Mouse (Mus musculus) myocyte (in vitro differentiated cells): ENCODE results near the gene Ttc3. TPM values are rescaled to one million over a fixed set of nuclear protein-coding genes. Genes with fewer than 3 reads are reported as not detected.

Experiments
- H3K27me3 ChIP-seq: one replicate; pipeline ENCODE4 v1.6.1; 2011; ENCODE audit not compliant: control insufficient read depth, insufficient read depth, insufficient read length
- H3K36me3 ChIP-seq: one replicate; pipeline ENCODE4 v1.6.1; 2011; ENCODE audit not compliant: control insufficient read depth, insufficient read depth
- H3K4me2 ChIP-seq: one replicate; pipeline ENCODE4 v1.6.1; 2011; ENCODE audit warnings: low read depth, control low read depth
- H3K4me3 ChIP-seq: one replicate; pipeline ENCODE4 v1.5.1; 2011; ENCODE audit warnings: mild to moderate bottlenecking, control low read depth, moderate library complexity
- H3K79me2 ChIP-seq: one replicate; pipeline ENCODE4 v1.6.1; 2011; ENCODE audit not compliant: control insufficient read depth, insufficient read depth
- H3ac ChIP-seq: one replicate; pipeline ENCODE4 v1.6.1; 2011; ENCODE audit not compliant: control insufficient read depth, insufficient read length
- CEBPB ChIP-seq: IDR thresholded peaks from 2 replicates; pipeline ENCODE4 v1.6.1; 2011; ENCODE audit warnings: mild to moderate bottlenecking, moderate library complexity; ENCODE audit not compliant: poor library complexity, insufficient read depth, severe bottlenecking
- E2F4 ChIP-seq: IDR thresholded peaks from one replicate; pipeline ENCODE4 v1.6.1; 2011; ENCODE audit warnings: mild to moderate bottlenecking, control low read depth, moderate library complexity; ENCODE audit not compliant: insufficient read depth
- MAX ChIP-seq: IDR thresholded peaks from one replicate; pipeline ENCODE4 v1.6.1; 2011; ENCODE audit warnings: low read depth, mild to moderate bottlenecking, control low read depth
- MYOD1 ChIP-seq, 3 experiments: IDR thresholded peaks; one replicate each; pipeline ENCODE4 v1.6.1; 2011; ENCODE audit warnings: control low read depth in 2 of 3, low read depth in 2 of 3, mild to moderate bottlenecking in 2 of 3, moderate library complexity in 1 of 3; ENCODE audit not compliant: insufficient read length in 2 of 3, control insufficient read depth in 1 of 3
- MYOG ChIP-seq, 3 experiments: IDR thresholded peaks; one replicate each; pipeline ENCODE4 v1.6.1; 2011; ENCODE audit warnings: control low read depth in 2 of 3, low read depth in 2 of 3, mild to moderate bottlenecking in 2 of 3; ENCODE audit not compliant: insufficient read length in 2 of 3, control insufficient read depth in 1 of 3, insufficient read depth in 1 of 3
- POLR2A ChIP-seq: IDR thresholded peaks from one replicate; pipeline ENCODE4 v1.6.1; 2011; ENCODE audit warnings: low read depth, mild to moderate bottlenecking, control low read depth, moderate library complexity; ENCODE audit not compliant: insufficient read length
- POLR2AphosphoS2 ChIP-seq: IDR thresholded peaks from one replicate; pipeline ENCODE4 v1.6.1; 2011; ENCODE audit warnings: low read depth, control low read depth; ENCODE audit not compliant: insufficient read length
- REST ChIP-seq: IDR thresholded peaks from one replicate; pipeline ENCODE4 v1.6.1; 2011; ENCODE audit warnings: mild to moderate bottlenecking, control low read depth, moderate library complexity; ENCODE audit not compliant: insufficient read depth, insufficient read length
- SRF ChIP-seq: IDR thresholded peaks from one replicate; pipeline ENCODE4 v1.6.1; 2011; ENCODE audit warnings: low read depth; ENCODE audit not compliant: control insufficient read depth, insufficient read length
- TCF12 ChIP-seq: IDR thresholded peaks from one replicate; pipeline ENCODE4 v1.6.1; 2011; ENCODE audit warnings: mild to moderate bottlenecking, control low read depth; ENCODE audit not compliant: poor library complexity, insufficient read depth, severe bottlenecking
- TCF3 ChIP-seq: IDR thresholded peaks from one replicate; pipeline ENCODE4 v1.6.1; 2011; ENCODE audit warnings: low read depth, control low read depth; ENCODE audit not compliant: insufficient read length
- USF1 ChIP-seq: IDR thresholded peaks from one replicate; pipeline ENCODE4 v1.6.1; 2011; ENCODE audit warnings: low read depth, mild to moderate bottlenecking, control low read depth, moderate library complexity
- polyA plus RNA-seq: library from polyadenylated mRNA; unstranded; fragments of >200 nt; fragmentation: generic; extraction: Trizol; gene quantifications from one replicate; pipeline ENCODE4 v1.2.1, GENCODE M21; 2012; ENCODE audit warnings: missing spikeins

Ttc3 gene
- polyA plus RNA-seq, 1 experiment = 25.0 TPM

GRCm38 (mm10) chr16:94349588-94350286, 20.7 kb upstream of the Ttc3 start:
- TF ChIP-seq MYOD1 (IDR thresholded peaks at IDR 0.05; ENCODE audit: control insufficient read depth in 1 of 3, insufficient read length in 2 of 3, low read depth in 2 of 3) = peak in 1 of 3 experiments; percentile 14
- TF ChIP-seq MYOG (IDR thresholded peaks at IDR 0.05; ENCODE audit: control insufficient read depth in 1 of 3, insufficient read depth in 1 of 3, insufficient read length in 2 of 3, low read depth in 2 of 3) = no peak
- Histone ChIP-seq H3K4me3 (no peak overlapping the region), H3K36me3 (no peaks in the 10 kb centered on the region), H3ac (no peak overlapping the region), H3K79me2 (no peaks in the 10 kb centered on the region), H3K27me3 (no peaks in the 10 kb centered on the region), H3K4me2 (peak overlapping the region; percentile 59)

DNA sequence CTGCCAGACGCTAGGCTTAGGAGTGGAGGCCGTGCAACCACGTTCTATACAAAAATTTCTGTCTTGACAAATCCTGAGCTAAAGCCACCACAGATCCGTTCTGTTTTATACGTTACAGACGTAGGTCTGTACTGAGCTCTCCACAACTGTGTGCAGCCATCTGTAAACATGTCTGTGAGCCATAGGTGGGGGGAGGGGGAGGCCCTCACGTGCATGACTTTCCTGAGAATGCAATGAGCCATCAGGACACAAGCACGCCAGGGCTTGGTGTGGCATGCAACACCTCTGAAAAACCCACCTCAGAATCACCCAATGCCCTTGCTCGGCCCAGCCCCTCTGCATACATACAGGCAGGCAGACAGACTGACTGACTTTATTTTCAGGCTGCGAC, 20.1 kb upstream of the Ttc3 start:
- Histone ChIP-seq H3K27me3 (no peaks in the 10 kb centered on the region), H3K4me2 (peak overlapping the region; percentile 59), H3ac (no peak overlapping the region), H3K79me2 (no peaks in the 10 kb centered on the region), H3K4me3 (no peak overlapping the region), H3K36me3 (no peaks in the 10 kb centered on the region)
- no peak for TF ChIP-seq USF1
- no peak for TF ChIP-seq CEBPB
- TF ChIP-seq SRF = no peak
- no peak for TF ChIP-seq REST
- no peak for TF ChIP-seq MAX
- no peak for TF ChIP-seq TCF12
- TF ChIP-seq E2F4 = no peak
- TF ChIP-seq MYOD1 (IDR thresholded peaks at IDR 0.05; ENCODE audit: control insufficient read depth in 1 of 3, insufficient read length in 2 of 3, low read depth in 2 of 3) = no peak
- no peak for TF ChIP-seq POLR2A
- TF ChIP-seq TCF3 = no peak
- no peak for TF ChIP-seq MYOG (IDR thresholded peaks at IDR 0.05; ENCODE audit: control insufficient read depth in 1 of 3, insufficient read depth in 1 of 3, insufficient read length in 2 of 3, low read depth in 2 of 3)
- no peak for TF ChIP-seq POLR2AphosphoS2

DNA sequence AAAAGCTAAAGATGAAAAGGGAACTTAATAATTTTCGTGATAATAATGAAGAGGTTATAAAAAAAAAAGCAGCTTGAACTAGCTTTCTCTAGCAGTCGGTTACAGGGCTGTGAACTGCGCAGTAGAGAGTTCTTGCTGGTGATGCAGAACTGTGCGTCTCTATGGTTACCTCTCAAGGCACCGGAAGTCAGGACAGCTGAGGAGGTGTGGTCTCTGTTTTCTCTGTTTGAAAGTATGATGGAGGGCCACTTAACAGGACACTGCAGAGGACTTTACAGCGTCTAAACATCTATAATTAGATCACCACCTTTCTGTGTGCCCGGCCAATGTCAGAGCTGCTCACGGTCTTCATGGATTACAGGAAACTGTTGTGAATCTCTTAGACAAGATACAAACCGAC, 16.0 kb upstream of the Ttc3 start:
- TF ChIP-seq CEBPB (no peak), USF1 (no peak), MYOG (IDR thresholded peaks at IDR 0.05; ENCODE audit: control insufficient read depth in 1 of 3, insufficient read depth in 1 of 3, insufficient read length in 2 of 3, low read depth in 2 of 3) (no peak), E2F4 (no peak), POLR2A (no peak), TCF3 (no peak), MYOD1 (IDR thresholded peaks at IDR 0.05; ENCODE audit: control insufficient read depth in 1 of 3, insufficient read length in 2 of 3, low read depth in 2 of 3) (no peak)
- no peak overlapping the region for H3K4me2 ChIP-seq
- H3K79me2 ChIP-seq = no peaks in the 10 kb centered on the region

DNA sequence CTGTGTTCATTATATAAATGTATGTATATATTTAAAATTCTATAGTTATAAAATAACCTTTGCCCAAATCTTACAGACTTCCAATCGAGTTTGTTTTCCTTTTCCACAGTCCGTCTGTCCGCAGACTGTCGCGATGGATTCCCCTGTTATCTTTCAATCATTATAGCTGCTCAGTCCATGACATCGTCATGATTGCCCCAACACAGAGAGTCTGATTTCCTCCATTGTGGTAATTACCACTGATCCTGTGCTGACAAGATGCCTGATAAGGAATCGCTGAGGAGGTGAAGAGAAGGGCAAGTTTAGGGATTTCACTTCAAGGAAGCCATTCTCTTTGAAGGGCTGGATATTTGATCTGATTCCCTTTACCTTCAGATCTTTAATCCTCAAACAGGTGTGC, 14.4 kb upstream of the Ttc3 start:
- Histone ChIP-seq H3K4me3 (no peak overlapping the region), H3K79me2 (no peaks in the 10 kb centered on the region), H3ac (no peak overlapping the region), H3K4me2 (no peak overlapping the region), H3K36me3 (no peaks in the 10 kb centered on the region), H3K27me3 (no peaks in the 10 kb centered on the region)
- TF ChIP-seq REST = no peak

More for the DNA sequence above, 16.0 kb upstream of the Ttc3 start:
- no peaks in the 10 kb centered on the region for H3K27me3 ChIP-seq
- H3ac ChIP-seq = no peak overlapping the region
- no peak overlapping the region for H3K4me3 ChIP-seq
- no peaks in the 10 kb centered on the region for H3K36me3 ChIP-seq

DNA sequence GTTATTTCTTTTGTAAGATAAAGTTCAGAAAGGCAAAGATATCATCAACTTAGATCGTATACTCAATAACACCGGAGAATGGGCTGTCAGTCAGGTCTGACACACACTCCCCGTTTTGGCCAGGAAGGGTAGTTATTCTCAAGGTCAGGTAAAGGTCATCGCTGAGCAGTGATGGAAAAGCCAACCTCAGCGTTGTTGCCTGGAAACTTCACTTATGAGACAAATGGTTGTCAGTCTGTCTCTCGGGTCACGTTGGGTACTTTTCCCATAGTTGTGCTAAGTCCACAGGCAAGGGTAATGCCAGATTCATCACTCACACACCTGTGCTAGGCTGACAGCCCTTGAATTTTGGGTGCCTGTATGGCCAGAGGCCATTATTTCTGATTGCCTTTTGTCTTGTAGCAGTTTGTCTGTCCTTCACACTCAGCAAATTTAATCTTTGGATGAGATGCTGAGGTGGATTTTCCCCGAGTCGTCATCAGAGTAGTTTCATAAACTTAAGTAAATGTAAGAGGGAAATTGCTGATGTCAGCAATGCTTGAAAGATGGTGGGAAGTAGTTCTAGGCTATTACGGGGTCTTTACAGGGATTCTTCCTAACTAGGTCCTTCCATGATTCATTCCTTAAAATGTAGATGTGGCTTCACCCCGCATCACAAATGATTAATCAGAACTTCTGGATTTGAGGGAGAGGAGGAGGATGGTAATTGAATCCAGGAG, 13.5 kb upstream of the Ttc3 start:
- no peak for TF ChIP-seq E2F4
- TF ChIP-seq TCF3 = no peak
- TF ChIP-seq MYOG (IDR thresholded peaks at IDR 0.05; ENCODE audit: control insufficient read depth in 1 of 3, insufficient read depth in 1 of 3, insufficient read length in 2 of 3, low read depth in 2 of 3) = no peak
- TF ChIP-seq MAX = no peak
- TF ChIP-seq MYOD1 (IDR thresholded peaks at IDR 0.05; ENCODE audit: control insufficient read depth in 1 of 3, insufficient read length in 2 of 3, low read depth in 2 of 3) = no peak
- TF ChIP-seq POLR2A = no peak
- TF ChIP-seq TCF12 = no peak
- no peak for TF ChIP-seq CEBPB
- TF ChIP-seq SRF = no peak
- no peak for TF ChIP-seq REST
- no peak for TF ChIP-seq POLR2AphosphoS2
- TF ChIP-seq USF1 = no peak
- no peak overlapping the region for H3K4me3 ChIP-seq
- no peak overlapping the region for H3ac ChIP-seq
- H3K27me3 ChIP-seq = no peaks in the 10 kb centered on the region
- no peaks in the 10 kb centered on the region for H3K36me3 ChIP-seq
- H3K79me2 ChIP-seq = no peaks in the 10 kb centered on the region
- H3K4me2 ChIP-seq = no peak overlapping the region
